Mouse (Mus musculus) ES-E14 (cell line): Measurements from ENCODE around the gene Samd15. TPM values are rescaled to one million over a fixed set of nuclear protein-coding genes. Genes with fewer than 3 reads are reported as not detected.

Experiments
- DNase-seq: peaks from one replicate; pipeline ENCODE4 v3.0.0-alpha.2; 2013; ENCODE audit warnings: low read depth, low spot score
- H3K27ac ChIP-seq: 2 replicates; pipeline ENCODE4 v1.5.1; 2012; ENCODE audit warnings: low read depth, mild to moderate bottlenecking, low read length, moderate library complexity, mixed read lengths; ENCODE audit not compliant: poor library complexity, insufficient read depth, severe bottlenecking
- H3K36me3 ChIP-seq: 2 replicates; pipeline ENCODE4 v1.6.1; 2012; ENCODE audit warnings: mild to moderate bottlenecking, low read length, moderate library complexity, mixed read lengths; ENCODE audit not compliant: control insufficient read depth, poor library complexity, insufficient read depth, severe bottlenecking
- H3K4me1 ChIP-seq, 2 experiments: fragments of 150-350 bp in 1 of 2; sonication (generic) in 1 of 2; 2 replicates each; pipeline ENCODE4 v1.6.1; 2012; ENCODE audit warnings: low read length in 2 of 2, mild to moderate bottlenecking in 1 of 2, mixed read lengths in 1 of 2; ENCODE audit not compliant: control insufficient read depth in 2 of 2, insufficient read depth in 2 of 2, poor library complexity in 1 of 2
- H3K4me3 ChIP-seq, 2 experiments: fragments of 150-350 bp in 1 of 2; sonication (generic) in 1 of 2; 2 replicates each; pipeline ENCODE4 v1.5.1; 2012; ENCODE audit warnings: low read length in 2 of 2, low read depth in 1 of 2, mild to moderate bottlenecking in 1 of 2, mixed read lengths in 1 of 2; ENCODE audit not compliant: insufficient read depth in 1 of 2, poor library complexity in 1 of 2, severe bottlenecking in 1 of 2
- H3K9ac ChIP-seq: 2 replicates; pipeline ENCODE4 v1.6.1; 2012; ENCODE audit warnings: low read depth, mild to moderate bottlenecking, low read length, mixed read lengths; ENCODE audit not compliant: poor library complexity, insufficient read depth, severe bottlenecking
- H3K9me3 ChIP-seq: fragments of 150-350 bp; sonication (generic); 2 replicates; pipeline ENCODE4 v1.6.1; 2012; ENCODE audit warnings: low read depth, mild to moderate bottlenecking, low read length; ENCODE audit not compliant: control insufficient read depth, insufficient read depth
- CHD2 ChIP-seq: IDR thresholded peaks from 2 replicates; pipeline ENCODE4 v1.6.1; 2014; ENCODE audit warnings: mild to moderate bottlenecking, low read depth, low read length, inconsistent platforms
- HCFC1 ChIP-seq: IDR thresholded peaks from 2 replicates; pipeline ENCODE4 v1.6.1; 2012; ENCODE audit warnings: low read length, inconsistent platforms, borderline replicate concordance; ENCODE audit not compliant: insufficient read depth
- MAFK ChIP-seq: IDR thresholded peaks from 2 replicates; pipeline ENCODE4 v1.6.1; 2014; ENCODE audit warnings: mild to moderate bottlenecking, low read depth, low read length, inconsistent platforms; ENCODE audit not compliant: insufficient read depth
- ZC3H11A ChIP-seq: IDR thresholded peaks from 2 replicates; pipeline ENCODE4 v1.6.1; 2012; ENCODE audit warnings: low read depth, mild to moderate bottlenecking, inconsistent platforms, low read length, borderline replicate concordance
- ZNF384 ChIP-seq: IDR thresholded peaks from 2 replicates; pipeline ENCODE4 v1.6.1; 2012; ENCODE audit warnings: low read depth, low read length, inconsistent platforms
- in situ Hi-C, 2 experiments: fragments of 600-800 bp; cut with MboI; formaldehyde crosslinking; loops; one replicate each; pipeline ENCODE4 v1.15.1; 2025; ENCODE audit warnings: low sequenced_read_pairs in 2 of 2, inconsistent platforms in 1 of 2; ENCODE audit not compliant: unreplicated experiment in 2 of 2
- total RNA-seq: library from RNA; depleted of rRNA; stranded (reverse); fragments of 300-350 nt; gene quantifications from 2 replicates; pipeline ENCODE4 v1.2.3, GENCODE M21; 2012; rRNA removed

The Samd15 gene
- total RNA-seq, 1 experiment: 0.98 TPM

DNA sequence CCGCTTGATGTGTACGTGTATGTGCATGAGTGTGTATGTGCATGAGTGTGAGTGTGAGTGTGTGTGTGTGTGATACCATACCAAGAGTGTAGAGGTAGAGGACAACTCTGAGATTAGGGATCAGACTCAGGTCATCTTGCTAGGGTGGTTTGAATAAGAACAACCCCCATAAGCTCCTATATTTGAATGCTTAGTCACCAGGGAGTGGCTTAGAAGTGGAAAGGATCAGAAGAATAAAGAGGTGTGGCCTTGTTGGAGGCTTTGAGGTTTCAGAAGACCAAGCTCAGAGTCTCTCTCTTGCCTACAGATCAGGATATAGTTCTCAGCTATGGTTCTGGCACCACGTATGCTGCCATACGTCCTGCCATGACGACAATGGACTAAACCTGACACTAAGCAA, 57.1 kb downstream of the Samd15 start:
- Histone ChIP-seq H3K27ac (no peak overlapping the region), H3K36me3 (peaks cover 24% of the 10 kb centered on the region), H3K9ac (no peak overlapping the region), H3K4me3 (no peak overlapping the region), H3K9me3 (no peaks in the 10 kb centered on the region), H3K4me1 (no peaks in the 10 kb centered on the region)
- no peak for DNase-seq
- in situ Hi-C loops: no loop called here
- no peak for TF ChIP-seq ZNF384

DNA sequence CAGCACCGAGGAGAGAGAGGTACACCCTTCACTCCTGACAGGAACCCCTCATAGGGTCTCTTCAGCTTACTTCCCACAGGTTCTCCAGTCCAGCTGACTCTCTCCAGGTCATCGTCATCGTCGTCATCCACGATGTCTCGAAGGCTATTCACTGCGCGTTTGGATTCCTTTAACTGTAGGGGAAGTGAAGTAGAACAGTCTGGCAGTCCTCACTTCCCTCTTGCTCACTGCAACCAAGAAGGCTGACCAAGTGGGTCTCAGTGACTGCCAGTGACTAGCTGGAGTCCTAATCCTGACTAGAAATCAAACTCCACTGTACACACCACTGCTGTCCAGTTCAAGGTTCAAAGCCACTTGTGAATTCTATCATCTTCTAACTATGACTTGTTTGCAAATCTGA, 61.0 kb downstream of the Samd15 start:
- no peak for TF ChIP-seq ZNF384
- TF ChIP-seq CHD2: no peak
- TF ChIP-seq MAFK: no peak
- TF ChIP-seq HCFC1: no peak
- no peak for TF ChIP-seq ZC3H11A
- Histone ChIP-seq H3K4me3 (no peak overlapping the region), H3K36me3 (peaks cover 12% of the 10 kb centered on the region), H3K4me1 (no peaks in the 10 kb centered on the region), H3K9ac (no peak overlapping the region), H3K27ac (no peak overlapping the region), H3K9me3 (no peaks in the 10 kb centered on the region)
- in situ Hi-C loops: no loop called here
- no peak for DNase-seq

Other genes starting within 250 kb of the Samd15 start
- gene Zdhhc22, start 209.3 kb upstream of the Samd15 start, total RNA-seq: not detected in 2 replicates
- gene Tmem63c, start 178.4 kb upstream of the Samd15 start, total RNA-seq: 1.9 and 2.2 TPM in 2 replicates
- gene Ngb, start 97.2 kb upstream of the Samd15 start, total RNA-seq: 1.2 and 1.8 TPM in 2 replicates
- gene Gstz1, start 52.6 kb upstream of the Samd15 start, total RNA-seq: 16.9 and 22.6 TPM in 2 replicates
- 23.9 and 34.3 TPM in 2 replicates for gene Pomt2, start 51.8 kb upstream of the Samd15 start, total RNA-seq
- gene Tmed8, start 731 bp downstream of the Samd15 start, total RNA-seq: 8.6 and 10.6 TPM in 2 replicates
- 2.2 and 3.0 TPM in 2 replicates for gene Noxred1, start 39.0 kb downstream of the Samd15 start, total RNA-seq
- gene Vipas39, start 66.5 kb downstream of the Samd15 start, total RNA-seq: 29.8 and 36.3 TPM in 2 replicates
- gene Ahsa1, start 66.8 kb downstream of the Samd15 start, total RNA-seq: 224 and 305 TPM in 2 replicates
- 3.0 and 3.2 TPM in 2 replicates for gene Ism2, start 100.0 kb downstream of the Samd15 start, total RNA-seq
- gene Sptlc2, start 188.6 kb downstream of the Samd15 start, total RNA-seq: 182 and 221 TPM in 2 replicates
- 124 and 175 TPM in 2 replicates for gene Slirp, start 244.2 kb downstream of the Samd15 start, total RNA-seq
- gene Alkbh1, start 244.3 kb downstream of the Samd15 start, total RNA-seq: 90.0 and 116 TPM in 2 replicates